Mouse (Mus musculus) heart, embryonic 14.5 days (tissue): ENCODE results near the gene Kcne1. TPM values are rescaled to one million over a fixed set of nuclear protein-coding genes. Genes with fewer than 3 reads are reported as not detected.

ENCODE experiments used
- polyA plus RNA-seq: library from polyadenylated mRNA; unstranded; fragments of >200 nt; fragmentation: Nextera tagmentation; extraction: Ambion mirVana; gene quantifications from 2 replicates; pipeline ENCODE4 v1.2.1, GENCODE M21; 2014

Gene Kcne1
- polyA plus RNA-seq, 1 experiment from 2014 or later = 199 TPM

Other genes with a start within 250 kb of the Kcne1 start
- gene Kcne2, start 67.1 kb downstream of the Kcne1 start, polyA plus RNA-seq = 0.59 and 1.1 TPM in 2 replicates
- gene Smim11, start 58.2 kb downstream of the Kcne1 start, polyA plus RNA-seq = 129 and 132 TPM in 2 replicates
- not detected in 2 replicates for gene Fam243, start 38.0 kb downstream of the Kcne1 start, polyA plus RNA-seq
- 105 TPM in 2 replicates for gene Rcan1, start 111.4 kb upstream of the Kcne1 start, polyA plus RNA-seq
- gene Clic6, start 126.3 kb upstream of the Kcne1 start, polyA plus RNA-seq = 0.72 and 0.89 TPM in 2 replicates